25 mouse cellular contexts compared by ENCODE assay signal in genomic region chr15:74461935-74462334, GRCm38 (mm10).
"Had no signal": no experiment of that assay in that cellular context is flagged by ENCODE, and none has a peak within 500 bp of the region (broad histone marks: within the 10 kb centered on the region; RNA-seq: fewer than 3 reads in every experiment).

No protein-coding gene starts in this region.

- H3K9me3 ChIP-seq: heart, embryonic 15.5 days; hindbrain, embryonic 15.5 days; kidney, embryonic 15.5 days; liver, embryonic 12.5 days had no signal

- ATAC-seq: hindbrain, postnatal 0 days; intestine, embryonic 16.5 days; liver, embryonic 12.5 days had no signal

- H3K4me1 ChIP-seq: heart, embryonic 13.5 days; kidney, embryonic 15.5 days; liver, embryonic 12.5 days had no signal

- H3K36me3 ChIP-seq: heart, embryonic 13.5 days; heart, embryonic 15.5 days; hindbrain, embryonic 15.5 days; kidney, embryonic 15.5 days; limb, embryonic 12.5 days; liver, embryonic 12.5 days had no signal

- DNase-seq: gastrocnemius, postnatal 14 days; gastrocnemius, postnatal 36 days; heart, adult 11 months; heart, adult 2 months; heart, postnatal 14 days; heart, postnatal 36 days; kidney, adult 11 months; kidney, adult 2 months; kidney, adult 9 months; kidney, postnatal 14 days; kidney, postnatal 36 days; layer of hippocampus, adult 9-11 months; layer of hippocampus, postnatal 36 days had no signal

- H3K4me2 ChIP-seq: heart, embryonic 11.5 days; heart, embryonic 13.5 days; heart, embryonic 15.5 days; hindbrain, embryonic 13.5 days; hindbrain, embryonic 15.5 days; kidney, embryonic 15.5 days; limb, embryonic 12.5 days; liver, embryonic 12.5 days had no signal

- H3K4me3 ChIP-seq: heart, adult 2 months; heart, embryonic 13.5 days; heart, embryonic 15.5 days; hindbrain, embryonic 13.5 days; hindbrain, embryonic 15.5 days; kidney, embryonic 15.5 days; limb, embryonic 12.5 days; liver, embryonic 12.5 days had no signal

- H3K9ac ChIP-seq: heart, embryonic 13.5 days; heart, embryonic 15.5 days; hindbrain, embryonic 13.5 days; hindbrain, embryonic 15.5 days; kidney, embryonic 15.5 days; limb, embryonic 12.5 days; liver, embryonic 12.5 days; liver, embryonic 14.5 days had no signal

- H3K27ac ChIP-seq: heart, adult 2 months; heart, embryonic 13.5 days; heart, embryonic 15.5 days; hindbrain, embryonic 13.5 days; hindbrain, embryonic 15.5 days; hindbrain, postnatal 0 days; kidney, embryonic 15.5 days; kidney, postnatal 0 days; limb, embryonic 12.5 days; liver, embryonic 12.5 days; liver, embryonic 14.5 days had no signal

- H3K27me3 ChIP-seq: heart, embryonic 13.5 days; heart, embryonic 15.5 days; hindbrain, embryonic 13.5 days; hindbrain, embryonic 15.5 days; kidney, embryonic 15.5 days; limb, embryonic 12.5 days; liver, embryonic 12.5 days had no signal
